Mouse (Mus musculus): ENCODE data around the gene Cct8l1. TPM values are rescaled to one million over a fixed set of nuclear protein-coding genes. Genes with fewer than 3 reads are reported as not detected.
A peak's percentile ranks its signal among the peaks of the same experiment; 100 is the strongest.

Gene Cct8l1
- polyA plus RNA-seq (2016; fragmentation: Nextera tagmentation; extraction: Ambion mirVana): 0.13 TPM in 1 of 2 replicates, not detected in the other

DNA sequence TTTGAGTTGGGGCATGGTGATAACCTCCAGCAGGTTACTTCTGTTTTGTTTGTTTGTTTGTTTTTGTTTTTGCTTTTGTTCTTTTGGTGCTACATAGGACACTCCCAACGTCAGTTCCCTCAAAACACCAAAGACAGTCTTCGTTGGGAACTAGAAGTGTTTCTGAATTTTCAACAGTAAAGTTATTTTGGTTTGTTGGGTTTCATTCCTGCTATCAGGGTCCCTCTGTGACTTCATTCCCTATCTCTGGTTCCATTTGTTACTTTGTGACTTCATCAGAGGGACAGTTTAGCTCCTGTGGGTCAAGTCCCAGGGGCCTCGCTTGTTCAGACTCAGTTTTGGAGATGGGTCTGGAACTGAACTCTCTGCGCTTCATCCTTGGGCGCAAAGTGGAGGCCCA lies at the start of gene Cct8l1:
TSS of gene Cct8l1 (plus strand) at position 301 of the 400 bp plus-strand sequence.
- H3K36me3 ChIP-seq: no peaks in the 10 kb centered on the region

GRCm38 (mm10) chr5:25472070-25472469 lies 43.8 kb upstream of the Cct8l1 start:
- Histone ChIP-seq H3K4me3 (peak overlapping the region; percentile 27; the same call in 1 of the 2 replicates), H3K27me3 (replicated peaks) (no peaks in the 10 kb centered on the region), H3K36me3 (no peaks in the 10 kb centered on the region), H3K4me2 (replicated peaks) (peak overlapping the region; percentile 55), H3K4me1 (no peaks in the 10 kb centered on the region), H3K9ac (no peak overlapping the region), H3K27ac (no peak overlapping the region), H3K9me3 (no peaks in the 10 kb centered on the region)
- 4% methylated on average over 6 of the region's 6 CpGs for WGBS
- ATAC-seq (ENCODE audit: low FRiP score, low read depth): no peak

More for the DNA sequence above, at the start of gene Cct8l1:
- H3K9me3 ChIP-seq: no peaks in the 10 kb centered on the region
- H3K27ac ChIP-seq: no peak within 1 kb of the TSS
- H3K4me2 ChIP-seq (replicated peaks): no peak within 1 kb of the TSS
- no peak within 1 kb of the TSS for H3K9ac ChIP-seq
- H3K4me3 ChIP-seq: no peak within 1 kb of the TSS
- no peak for ATAC-seq (ENCODE audit: low FRiP score, low read depth)
- H3K27me3 ChIP-seq (replicated peaks): no peaks in the 10 kb centered on the region
- WGBS: 95% methylated on average over 5 of the region's 5 CpGs
- no peaks in the 10 kb centered on the region for H3K4me1 ChIP-seq

DNA sequence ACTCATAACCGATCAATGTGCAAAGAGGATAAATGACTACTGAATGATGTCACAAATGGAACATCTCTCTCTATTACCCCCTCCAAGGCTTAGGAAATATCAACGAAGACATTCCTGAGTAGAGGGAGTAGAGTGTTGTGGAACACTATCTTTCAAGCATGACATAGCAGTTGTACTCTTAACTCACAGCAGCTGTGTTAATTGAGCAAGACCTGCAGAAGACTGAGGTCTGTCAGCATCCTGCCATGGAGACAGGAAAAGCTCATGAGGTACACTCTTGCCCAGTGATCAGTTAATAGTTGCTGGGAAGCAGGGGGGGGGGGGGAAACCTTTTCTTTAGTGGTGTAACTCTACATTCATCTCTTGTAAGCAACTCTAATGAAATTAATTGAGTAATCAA lies 40.1 kb upstream of the Cct8l1 start:
- Histone ChIP-seq H3K9ac (no peak overlapping the region), H3K27me3 (replicated peaks) (no peaks in the 10 kb centered on the region), H3K36me3 (no peaks in the 10 kb centered on the region), H3K4me2 (replicated peaks) (no peak overlapping the region), H3K4me3 (no peak overlapping the region), H3K27ac (no peak overlapping the region), H3K4me1 (no peaks in the 10 kb centered on the region), H3K9me3 (no peaks in the 10 kb centered on the region)
- no peak for ATAC-seq (ENCODE audit: low FRiP score, low read depth)
- 86% methylated on average over 2 of the region's 2 CpGs for WGBS

- Histone ChIP-seq H3K27ac (no peak overlapping the region), H3K27me3 (replicated peaks) (no peaks in the 10 kb centered on the region), H3K4me1 (no peaks in the 10 kb centered on the region), H3K4me2 (replicated peaks) (no peak overlapping the region), H3K9ac (no peak overlapping the region), H3K4me3 (no peak overlapping the region), H3K36me3 (no peaks in the 10 kb centered on the region), H3K9me3 (no peaks in the 10 kb centered on the region)
- ATAC-seq (ENCODE audit: low FRiP score, low read depth): no peak
Measured at GRCm38 (mm10) chr5:25478863-25479262, 37.0 kb upstream of the Cct8l1 start.

DNA sequence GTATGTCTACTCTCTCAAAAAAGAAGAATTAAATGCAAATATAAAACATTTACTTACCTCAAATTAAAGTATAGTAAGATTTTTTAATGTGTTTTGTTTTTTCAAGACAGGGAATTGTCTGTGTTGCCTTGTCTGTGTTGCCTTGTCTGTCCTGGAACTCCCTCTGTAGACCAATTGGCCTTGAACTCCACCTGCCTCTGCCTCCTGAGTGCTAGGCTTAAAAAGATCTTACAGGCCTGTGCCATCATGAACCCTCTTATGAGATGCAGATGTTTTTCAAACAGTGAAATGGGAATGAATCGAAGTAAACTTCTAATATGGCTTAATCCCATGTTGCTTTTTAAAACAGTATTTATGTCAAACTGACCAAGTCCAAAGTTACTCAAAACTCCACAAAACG lies 19.2 kb upstream of the Cct8l1 start:
- Histone ChIP-seq H3K4me1 (peaks cover 10% of the 10 kb centered on the region), H3K27ac (no peak overlapping the region), H3K9ac (no peak overlapping the region), H3K4me2 (replicated peaks) (peak overlapping the region; percentile 91), H3K4me3 (peak overlapping the region; percentile 94), H3K27me3 (replicated peaks) (no peaks in the 10 kb centered on the region), H3K36me3 (no peaks in the 10 kb centered on the region), H3K9me3 (no peaks in the 10 kb centered on the region)
- no peak for ATAC-seq (ENCODE audit: low FRiP score, low read depth)
- 51% methylated on average over 2 of the region's 2 CpGs for WGBS

- peak overlapping the region; percentile 98; the same call in 1 of the 2 replicates for H3K27ac ChIP-seq
- under 1% methylated on average over 10 of the region's 10 CpGs for WGBS
Measured at GRCm38 (mm10) chr5:25497369-25497719, 18.5 kb upstream of the Cct8l1 start.

DNA sequence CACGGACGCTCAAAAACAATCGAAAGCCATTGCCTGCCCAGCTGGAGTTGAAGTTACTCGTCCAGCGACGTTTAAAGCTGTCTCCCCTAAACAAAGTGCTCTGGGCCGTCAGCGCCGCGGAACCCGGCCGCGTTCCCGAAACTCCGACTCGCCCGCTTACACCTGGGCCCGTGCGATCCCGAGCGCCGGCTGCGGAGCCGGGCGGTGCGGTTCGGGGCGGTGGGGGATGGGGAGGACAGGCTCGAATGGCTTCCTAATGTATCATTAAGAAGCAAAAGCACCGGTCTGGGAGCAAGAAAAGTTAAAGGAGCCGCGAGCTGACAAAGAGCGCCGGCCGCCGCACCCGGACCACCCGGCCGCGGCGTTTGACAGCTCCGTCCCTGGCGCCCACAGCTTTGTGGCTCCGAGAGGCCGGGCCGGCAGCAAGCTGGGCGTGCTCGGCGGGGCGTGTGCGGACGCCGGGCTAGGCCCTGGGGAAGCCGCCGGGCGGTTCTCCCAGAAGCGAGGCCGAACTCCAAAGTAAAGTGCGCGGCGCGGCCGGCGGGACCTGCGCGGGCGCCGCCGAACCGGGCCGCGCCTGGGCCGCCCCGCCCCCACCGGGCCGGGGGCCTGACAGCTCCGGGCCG lies 18.0 kb upstream of the Cct8l1 start:
- peak overlapping the region; percentile 91 for H3K4me2 ChIP-seq (replicated peaks)
- H3K9ac ChIP-seq: peak overlapping the region; percentile 91
- no peaks in the 10 kb centered on the region for H3K27me3 ChIP-seq (replicated peaks)
- peaks cover 10% of the 10 kb centered on the region for H3K4me1 ChIP-seq
- peak overlapping the region; percentile 94 for H3K4me3 ChIP-seq
- under 1% methylated on average over 78 of the region's 78 CpGs for WGBS
- no peaks in the 10 kb centered on the region for H3K36me3 ChIP-seq
- peak; percentile 17 for ATAC-seq (ENCODE audit: low FRiP score, low read depth)
- no peaks in the 10 kb centered on the region for H3K9me3 ChIP-seq
- peak overlapping the region; percentile 98 for H3K27ac ChIP-seq

More at GRCm38 (mm10) chr5:25497369-25497719, 18.5 kb upstream of the Cct8l1 start:
- peaks cover 10% of the 10 kb centered on the region for H3K4me1 ChIP-seq
- peak overlapping the region; percentile 91 for H3K4me2 ChIP-seq (replicated peaks)
- H3K4me3 ChIP-seq: peak overlapping the region; percentile 94
- no peaks in the 10 kb centered on the region for H3K9me3 ChIP-seq
- no peaks in the 10 kb centered on the region for H3K36me3 ChIP-seq
- H3K27me3 ChIP-seq (replicated peaks): no peaks in the 10 kb centered on the region
- no peak for ATAC-seq (ENCODE audit: low FRiP score, low read depth)
- H3K9ac ChIP-seq: peak overlapping the region; percentile 91

DNA sequence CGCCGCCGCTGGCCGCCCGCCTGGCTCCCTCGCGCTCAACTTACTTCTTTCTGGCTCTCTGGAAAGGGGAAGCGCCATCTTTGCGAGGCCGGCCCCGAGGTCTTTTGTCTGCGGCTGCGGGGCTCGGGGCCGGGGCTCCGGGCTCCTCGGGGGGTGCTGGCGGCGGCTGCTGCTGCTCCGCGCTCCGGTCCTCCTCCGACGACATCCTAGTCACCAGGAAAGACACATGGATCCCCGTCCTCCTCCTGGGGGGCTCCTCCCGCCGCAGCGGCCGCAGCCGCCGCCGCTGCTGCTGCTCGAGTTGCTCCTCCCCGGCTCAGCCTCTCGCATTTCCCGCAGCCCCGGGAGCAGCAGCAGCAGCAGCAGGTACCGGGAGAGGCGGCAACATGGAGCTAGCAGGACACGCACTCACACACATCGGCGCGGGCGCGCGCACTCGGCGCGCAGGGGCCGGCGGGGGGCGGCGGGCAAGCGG lies 17.5 kb upstream of the Cct8l1 start, which contains the start of gene Kmt2c:
TSS of gene Kmt2c (minus strand) at position 438 of the 475 bp plus-strand sequence.
- Histone ChIP-seq H3K9ac (peak within 1 kb of the TSS; percentile 91), H3K36me3 (no peaks in the 10 kb centered on the region), H3K4me1 (peaks cover 10% of the 10 kb centered on the region), H3K27me3 (replicated peaks) (no peaks in the 10 kb centered on the region), H3K9me3 (no peaks in the 10 kb centered on the region), H3K4me3 (peak within 1 kb of the TSS; percentile 94), H3K4me2 (replicated peaks) (peak within 1 kb of the TSS; percentile 91), H3K27ac (peak within 1 kb of the TSS; percentile 99)
- under 1% methylated on average over 46 of the region's 54 CpGs for WGBS
- ATAC-seq (ENCODE audit: low FRiP score, low read depth): peak; percentile 10

- peaks cover 10% of the 10 kb centered on the region for H3K4me1 ChIP-seq
- H3K4me3 ChIP-seq: peak overlapping the region; percentile 94
- H3K9ac ChIP-seq: peak overlapping the region; percentile 82
- H3K27ac ChIP-seq: peak overlapping the region; percentile 99
- H3K36me3 ChIP-seq: no peaks in the 10 kb centered on the region
- WGBS: 2% methylated on average over 49 of the region's 87 CpGs
- ATAC-seq (ENCODE audit: low FRiP score, low read depth): peak; percentile 87
- H3K9me3 ChIP-seq: no peaks in the 10 kb centered on the region
- peak overlapping the region; percentile 76 for H3K4me2 ChIP-seq (replicated peaks)
- H3K27me3 ChIP-seq (replicated peaks): no peaks in the 10 kb centered on the region
Measured at GRCm38 (mm10) chr5:25498821-25499422, 16.9 kb upstream of the Cct8l1 start.

GRCm38 (mm10) chr5:25499423-25500398 lies 16.2 kb upstream of the Cct8l1 start:
- ATAC-seq (ENCODE audit: low FRiP score, low read depth): peak; percentile 89
- peak overlapping the region; percentile 94 for H3K4me3 ChIP-seq
- H3K4me2 ChIP-seq (replicated peaks): peak overlapping the region; percentile 76
- under 1% methylated on average over 88 of the region's 90 CpGs for WGBS
- H3K36me3 ChIP-seq: no peaks in the 10 kb centered on the region
- H3K27ac ChIP-seq: peak overlapping the region; percentile 99
- H3K27me3 ChIP-seq (replicated peaks): no peaks in the 10 kb centered on the region
- H3K9me3 ChIP-seq: no peaks in the 10 kb centered on the region
- peak overlapping the region; percentile 82 for H3K9ac ChIP-seq
- H3K4me1 ChIP-seq: peaks cover 10% of the 10 kb centered on the region

GRCm38 (mm10) chr5:25500686-25501085 lies 15.2 kb upstream of the Cct8l1 start:
- no peak for ATAC-seq (ENCODE audit: low FRiP score, low read depth)
- Histone ChIP-seq H3K9me3 (no peaks in the 10 kb centered on the region), H3K27me3 (replicated peaks) (no peaks in the 10 kb centered on the region), H3K27ac (no peak overlapping the region), H3K4me2 (replicated peaks) (peak overlapping the region; percentile 76; the same call in 1 of the 2 replicates), H3K4me3 (no peak overlapping the region), H3K36me3 (no peaks in the 10 kb centered on the region), H3K9ac (no peak overlapping the region), H3K4me1 (peaks cover 10% of the 10 kb centered on the region)
- 70% methylated on average over 7 of the region's 7 CpGs for WGBS

DNA sequence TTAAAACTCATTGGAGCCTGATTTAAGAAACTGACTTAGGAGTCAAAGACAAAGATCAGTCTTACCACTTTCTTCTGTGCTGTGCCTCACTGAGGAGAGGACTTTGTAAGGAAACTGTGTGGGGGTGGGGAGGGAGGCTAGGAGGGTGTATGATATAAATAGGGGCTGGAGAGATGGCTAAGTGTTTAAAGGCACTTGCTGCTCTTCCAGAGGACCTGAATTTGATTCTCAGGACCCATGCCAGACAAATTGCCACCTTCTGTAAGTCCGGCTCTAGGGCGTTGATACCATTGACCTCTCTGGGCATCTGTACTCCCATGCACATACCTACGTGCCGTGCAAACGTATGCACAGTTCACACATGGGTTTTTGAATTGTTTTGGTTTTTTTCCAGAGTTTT lies 9.8 kb upstream of the Cct8l1 start:
- 94% methylated on average over 5 of the region's 5 CpGs for WGBS
- H3K4me2 ChIP-seq (replicated peaks): no peak overlapping the region
- no peaks in the 10 kb centered on the region for H3K27me3 ChIP-seq (replicated peaks)
- no peak for ATAC-seq (ENCODE audit: low FRiP score, low read depth)
- H3K9me3 ChIP-seq: no peaks in the 10 kb centered on the region
- no peaks in the 10 kb centered on the region for H3K4me1 ChIP-seq
- H3K36me3 ChIP-seq: no peaks in the 10 kb centered on the region
- H3K4me3 ChIP-seq: no peak overlapping the region
- H3K27ac ChIP-seq: no peak overlapping the region
- no peak overlapping the region for H3K9ac ChIP-seq

All from neural tube, embryonic 12.5 days (tissue).